Mouse (Mus musculus) MEL (cell line): ENCODE measurements around the gene Tlx2. TPM values are rescaled to one million over a fixed set of nuclear protein-coding genes. Genes with fewer than 3 reads are reported as not detected.

Source experiments
- DNase-seq: peaks from one replicate; pipeline ENCODE4 v3.0.0; 2011; ENCODE audit warnings: low read depth, low spot score
- H3K27ac ChIP-seq: 2 replicates; pipeline ENCODE4 v1.5.1; 2012; ENCODE audit warnings: low read depth, mild to moderate bottlenecking, control low read depth, low read length, moderate library complexity; ENCODE audit not compliant: control insufficient read depth
- H3K27me3 ChIP-seq, 2 experiments: fragments of 150-350 bp in 1 of 2; sonication (generic) in 1 of 2; 2 replicates each; pipeline ENCODE4 v1.6.1; 2012; ENCODE audit warnings: low read length in 2 of 2, mild to moderate bottlenecking in 2 of 2, improper control_type of control experiment in 1 of 2, moderate library complexity in 1 of 2; ENCODE audit not compliant: insufficient read depth in 2 of 2, control insufficient read depth in 1 of 2
- H3K36me3 ChIP-seq, 2 experiments: 2 replicates each; pipeline ENCODE4 v1.6.1; 2012 to 2014; ENCODE audit warnings: low read length in 2 of 2, improper control_type of control experiment in 1 of 2, inconsistent platforms in 1 of 2, mild to moderate bottlenecking in 1 of 2; ENCODE audit not compliant: insufficient read depth in 2 of 2, control insufficient read depth in 1 of 2
- H3K4me1 ChIP-seq, 2 experiments: fragments of 150-350 bp in 1 of 2; sonication (generic) in 1 of 2; 2 replicates each; pipeline ENCODE4 v1.6.1; 2012; ENCODE audit warnings: low read length in 2 of 2, improper control_type of control experiment in 1 of 2, mild to moderate bottlenecking in 1 of 2; ENCODE audit not compliant: insufficient read depth in 2 of 2, control insufficient read depth in 1 of 2
- H3K4me3 ChIP-seq, 2 experiments: fragments of 150-350 bp in 1 of 2; sonication (generic) in 1 of 2; 2 replicates each; pipeline ENCODE4 v1.5.1; 2012; ENCODE audit warnings: low read depth in 2 of 2, low read length in 2 of 2, mild to moderate bottlenecking in 2 of 2, moderate library complexity in 2 of 2, control low read depth in 1 of 2, improper control_type of control experiment in 1 of 2; ENCODE audit not compliant: control insufficient read depth in 1 of 2, insufficient read depth in 1 of 2
- H3K79me2 ChIP-seq: 2 replicates; pipeline ENCODE4 v1.6.1; 2012; ENCODE audit warnings: mild to moderate bottlenecking, low read length, moderate library complexity; ENCODE audit not compliant: control insufficient read depth, poor library complexity, insufficient read depth
- H3K9ac ChIP-seq: 2 replicates; pipeline ENCODE4 v1.6.1; 2012; ENCODE audit warnings: low read depth, mild to moderate bottlenecking, control low read depth, low read length, moderate library complexity; ENCODE audit not compliant: control insufficient read depth, poor library complexity, severe bottlenecking
- H3K9me3 ChIP-seq: fragments of 150-350 bp; sonication (generic); replicated peaks from 2 replicates; pipeline ENCODE4 v1.6.1; 2012; ENCODE audit warnings: mild to moderate bottlenecking, low read length, improper control_type of control experiment, moderate library complexity; ENCODE audit not compliant: insufficient read depth
- BHLHE40 ChIP-seq: IDR thresholded peaks from 2 replicates; pipeline ENCODE4 v1.6.1; 2012; ENCODE audit warnings: low read depth, mild to moderate bottlenecking, inconsistent platforms, low read length, improper control_type of control experiment, borderline replicate concordance
- CHD1 ChIP-seq: IDR thresholded peaks from 2 replicates; pipeline ENCODE4 v1.6.1; 2012; ENCODE audit warnings: low read depth, mild to moderate bottlenecking, inconsistent platforms, low read length, improper control_type of control experiment
- CHD2 ChIP-seq: IDR thresholded peaks from 2 replicates; pipeline ENCODE4 v1.6.1; 2011; ENCODE audit warnings: low read length, improper control_type of control experiment
- CTCF ChIP-seq, 3 experiments: IDR thresholded peaks in 2 of 3; conservative IDR thresholded peaks in 1 of 3; 2 replicates each; pipeline ENCODE4 v1.5.1; 2011 to 2012; ENCODE audit warnings: low read length in 3 of 3, low read depth in 2 of 3, mild to moderate bottlenecking in 2 of 3, improper control_type of control experiment in 1 of 3, inconsistent platforms in 1 of 3, mixed read lengths in 1 of 3, moderate library complexity in 1 of 3; ENCODE audit not compliant: control insufficient read depth in 1 of 3, insufficient read depth in 1 of 3, poor library complexity in 1 of 3, severe bottlenecking in 1 of 3
- ELF1 ChIP-seq: IDR thresholded peaks from 2 replicates; pipeline ENCODE4 v1.6.1; 2014; ENCODE audit warnings: low read depth, mild to moderate bottlenecking, inconsistent platforms, low read length, improper control_type of control experiment, moderate library complexity
- EP300 ChIP-seq, 2 experiments: IDR thresholded peaks; 2 replicates each; pipeline ENCODE4 v1.6.1; 2011; ENCODE audit warnings: improper control_type of control experiment in 2 of 2, low read length in 2 of 2, low read depth in 1 of 2, mild to moderate bottlenecking in 1 of 2
- ETS1 ChIP-seq: IDR thresholded peaks from 2 replicates; pipeline ENCODE4 v1.6.1; 2012; ENCODE audit warnings: low read depth, mild to moderate bottlenecking, inconsistent platforms, low read length, improper control_type of control experiment, moderate library complexity
- GATA1 ChIP-seq: IDR thresholded peaks from 2 replicates; pipeline ENCODE4 v1.6.1; 2011; ENCODE audit warnings: low read depth, low read length, improper control_type of control experiment
- HCFC1 ChIP-seq: IDR thresholded peaks from 2 replicates; pipeline ENCODE4 v1.6.1; 2012; ENCODE audit warnings: low read depth, mild to moderate bottlenecking, inconsistent platforms, low read length, improper control_type of control experiment, moderate library complexity
- JUND ChIP-seq: IDR thresholded peaks from 2 replicates; pipeline ENCODE4 v1.6.1; 2011; ENCODE audit warnings: low read depth, mild to moderate bottlenecking, improper control_type of control experiment, low read length
- KAT2A ChIP-seq: conservative IDR thresholded peaks from 2 replicates; pipeline ENCODE4 v1.6.1; 2012; ENCODE audit warnings: low read depth, low read length, improper control_type of control experiment, inconsistent platforms
- MAFK ChIP-seq: IDR thresholded peaks from 2 replicates; pipeline ENCODE4 v1.6.1; 2011; ENCODE audit warnings: low read depth, mild to moderate bottlenecking, low read length, improper control_type of control experiment, borderline replicate concordance
- MAX ChIP-seq: IDR thresholded peaks from 2 replicates; pipeline ENCODE4 v1.6.1; 2011; ENCODE audit warnings: low read length, improper control_type of control experiment
- MAZ ChIP-seq: IDR thresholded peaks from 2 replicates; pipeline ENCODE4 v1.6.1; 2012; ENCODE audit warnings: low read depth, mild to moderate bottlenecking, inconsistent platforms, low read length, improper control_type of control experiment
- MEF2A ChIP-seq: IDR thresholded peaks from 2 replicates; pipeline ENCODE4 v1.6.1; 2014; ENCODE audit warnings: low read depth, mild to moderate bottlenecking, inconsistent platforms, low read length, improper control_type of control experiment; ENCODE audit not compliant: poor library complexity, insufficient replicate concordance, severe bottlenecking; ENCODE audit errors: extremely low read depth
- MXI1 ChIP-seq: IDR thresholded peaks from 2 replicates; pipeline ENCODE4 v1.6.1; 2011; ENCODE audit warnings: mild to moderate bottlenecking, low read depth, low read length, improper control_type of control experiment
- MYC ChIP-seq: IDR thresholded peaks from 2 replicates; pipeline ENCODE4 v1.6.1; 2011; ENCODE audit warnings: low read depth, mild to moderate bottlenecking, low read length, improper control_type of control experiment, moderate library complexity
- NELFE ChIP-seq: IDR thresholded peaks from 2 replicates; pipeline ENCODE4 v1.6.1; 2011; ENCODE audit warnings: low read depth, low read length, improper control_type of control experiment
- NRF1 ChIP-seq: IDR thresholded peaks from 2 replicates; pipeline ENCODE4 v1.6.1; 2014; ENCODE audit warnings: low read depth, mild to moderate bottlenecking, inconsistent platforms, low read length, improper control_type of control experiment, moderate library complexity; ENCODE audit not compliant: poor library complexity, insufficient read depth, severe bottlenecking
- POLR2A ChIP-seq, 2 experiments: IDR thresholded peaks; 2 replicates each; pipeline ENCODE4 v1.6.1; 2011 to 2012; ENCODE audit warnings: low read length in 2 of 2, mild to moderate bottlenecking in 2 of 2, control low read depth in 1 of 2, improper control_type of control experiment in 1 of 2, low read depth in 1 of 2, moderate library complexity in 1 of 2; ENCODE audit not compliant: control insufficient read depth in 1 of 2, insufficient read depth in 1 of 2, poor library complexity in 1 of 2
- RCOR1 ChIP-seq: IDR thresholded peaks from 2 replicates; pipeline ENCODE4 v1.6.1; 2012; ENCODE audit warnings: low read depth, mild to moderate bottlenecking, inconsistent platforms, low read length, improper control_type of control experiment
- SIN3A ChIP-seq: IDR thresholded peaks from 2 replicates; pipeline ENCODE4 v1.6.1; 2012; ENCODE audit warnings: low read length, improper control_type of control experiment, inconsistent platforms
- SMC3 ChIP-seq: IDR thresholded peaks from 2 replicates; pipeline ENCODE4 v1.6.1; 2011; ENCODE audit warnings: low read depth, low read length, improper control_type of control experiment
- TBP ChIP-seq: IDR thresholded peaks from 2 replicates; pipeline ENCODE4 v1.8.0; 2011; ENCODE audit warnings: low read depth, low read length, improper control_type of control experiment
- TCF12 ChIP-seq: IDR thresholded peaks from 2 replicates; pipeline ENCODE4 v1.6.1; 2014; ENCODE audit warnings: low read depth, mild to moderate bottlenecking, inconsistent platforms, low read length, improper control_type of control experiment, moderate library complexity
- UBTF ChIP-seq: IDR thresholded peaks from 2 replicates; pipeline ENCODE4 v1.6.1; 2012; ENCODE audit warnings: low read depth, mild to moderate bottlenecking, inconsistent platforms, low read length, improper control_type of control experiment, moderate library complexity, borderline replicate concordance; ENCODE audit not compliant: insufficient read depth
- USF1 ChIP-seq: IDR thresholded peaks from 2 replicates; pipeline ENCODE4 v1.6.1; 2014; ENCODE audit warnings: low read depth, mild to moderate bottlenecking, inconsistent platforms, low read length, improper control_type of control experiment, moderate library complexity
- USF2 ChIP-seq, 2 experiments: IDR thresholded peaks; 2 replicates each; pipeline ENCODE4 v1.6.1; 2011 to 2012; ENCODE audit warnings: improper control_type of control experiment in 2 of 2, low read length in 2 of 2, borderline replicate concordance in 1 of 2, inconsistent platforms in 1 of 2, low read depth in 1 of 2, mild to moderate bottlenecking in 1 of 2; ENCODE audit not compliant: insufficient read depth in 1 of 2
- ZKSCAN1 ChIP-seq: IDR thresholded peaks from 2 replicates; pipeline ENCODE4 v1.6.1; 2012; ENCODE audit warnings: low read depth, mild to moderate bottlenecking, inconsistent platforms, low read length, improper control_type of control experiment, moderate library complexity
- ZMIZ1 ChIP-seq: IDR thresholded peaks from 2 replicates; pipeline ENCODE4 v1.6.1; 2012; ENCODE audit warnings: low read depth, mild to moderate bottlenecking, inconsistent platforms, low read length, improper control_type of control experiment, moderate library complexity
- ZNF384 ChIP-seq: IDR thresholded peaks from 2 replicates; pipeline ENCODE4 v1.6.1; 2012; ENCODE audit warnings: low read depth, mild to moderate bottlenecking, inconsistent platforms, low read length, improper control_type of control experiment
- polyA plus RNA-seq, 2 experiments: library from polyadenylated mRNA; stranded (reverse) in 1 of 2; unstranded in 1 of 2; fragments of >175 nt in 1 of 2; fragments of >200 nt in 1 of 2; gene quantifications; 2 replicates each; pipeline versions ENCODE4 v1.2.1 to v1.2.4; 2012; ENCODE audit warnings: low replicate concordance in 2 of 2, low read depth in 1 of 2; ENCODE audit not compliant: insufficient read length in 2 of 2, insufficient read depth in 1 of 2, missing spikeins in 1 of 2
- total RNA-seq: library from RNA; depleted of rRNA; stranded (reverse); fragments of 300-350 nt; gene quantifications from 2 replicates; pipeline ENCODE4 v1.2.3, GENCODE M21; 2012

The Tlx2 gene
- total and polyA plus RNA-seq, 3 experiments: not detected

DNA sequence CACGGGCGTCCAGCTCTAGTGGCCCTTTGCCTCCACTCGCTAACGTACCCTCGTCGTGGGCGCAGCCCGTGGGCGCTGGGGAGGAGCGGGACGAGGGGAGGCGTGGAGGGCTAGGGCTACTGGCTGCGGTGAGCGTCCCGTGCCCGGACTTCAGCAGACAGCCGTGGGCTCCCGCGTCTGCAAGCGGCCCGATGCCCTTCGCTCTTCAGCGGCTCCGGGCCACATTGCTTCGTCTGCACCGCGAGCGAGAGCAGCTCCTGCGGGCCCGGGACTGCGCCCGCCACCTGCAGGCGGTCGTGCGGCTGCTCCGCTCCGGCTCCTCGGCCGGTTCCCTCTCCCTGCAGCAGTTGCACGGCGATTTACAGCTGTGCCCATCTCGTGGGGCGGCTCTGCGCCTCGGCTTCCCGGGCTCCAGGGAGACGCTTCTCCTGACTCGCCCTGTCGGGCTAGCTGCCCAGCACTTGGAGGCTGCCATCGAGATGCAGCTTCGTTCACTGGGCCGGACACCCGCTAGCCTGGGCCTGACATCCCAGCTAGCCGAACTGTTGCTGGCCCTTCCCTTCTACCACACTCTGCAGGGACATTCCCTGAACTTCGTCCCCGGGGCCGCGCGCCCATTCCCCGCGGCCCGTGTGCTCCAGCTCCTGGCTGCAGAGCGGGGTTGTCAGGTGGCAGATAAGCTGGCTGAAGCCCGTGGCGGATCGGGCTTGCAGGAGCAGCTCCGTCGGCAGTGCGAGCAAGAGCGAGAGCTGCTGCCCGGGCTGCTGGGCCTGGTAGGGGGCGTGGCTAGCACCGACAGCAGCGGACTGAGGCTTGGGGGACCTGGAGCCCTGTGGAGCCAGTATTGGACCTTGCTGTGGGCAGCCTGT is 31.8 kb upstream of the Tlx2 start:
- peak; percentile 77 for DNase-seq
- peaks cover 1 to 8% of the 10 kb centered on the region in 2 experiments; a peak in 3 of 4 replicates for H3K36me3 ChIP-seq
- H3K4me1 ChIP-seq: peaks cover 0 to 7% of the 10 kb centered on the region in 2 experiments; a peak in 3 of 4 replicates
- TF ChIP-seq KAT2A: no peak
- TF ChIP-seq CHD2: no peak
- TF ChIP-seq UBTF: peak; percentile 23; the same call in 1 of the 2 replicates
- TF ChIP-seq HCFC1: 0 out of 2 replicates have a peak, but pooled peaks have one; percentile 25
- TF ChIP-seq USF1: no peak
- no peak for TF ChIP-seq ZMIZ1
- no peak for TF ChIP-seq ELF1
- TF ChIP-seq NELFE: no peak
- TF ChIP-seq MEF2A: no peak
- TF ChIP-seq NRF1: no peak
- no peak for TF ChIP-seq MAX
- no peak for TF ChIP-seq RCOR1
- no peak for TF ChIP-seq CHD1
- TF ChIP-seq MYC: no peak
- no peak for TF ChIP-seq TCF12
- TF ChIP-seq ZKSCAN1: no peak
- TF ChIP-seq JUND: no peak
- no peak for TF ChIP-seq EP300 (IDR thresholded peaks at IDR 0.05; ENCODE audit: low read depth in 1 of 2, low read length in 2 of 2)
- TF ChIP-seq MAFK: no peak
- peak in 2 of 3 experiments; percentile 26 to 49; a peak in 5 of 6 replicates for TF ChIP-seq CTCF (IDR thresholded peaks at IDR 0.05 in 2 of 3, conservative IDR thresholded peaks at IDR 0.05 in 1 of 3; ENCODE audit: control insufficient read depth in 1 of 3, insufficient read depth in 1 of 3, low read depth in 2 of 3, low read length in 3 of 3, poor library complexity in 1 of 3, severe bottlenecking in 1 of 3)
- TF ChIP-seq SMC3: 0 out of 2 replicates have a peak, but pooled peaks have one; percentile 15
- no peak for TF ChIP-seq BHLHE40
- no peak for TF ChIP-seq TBP
- TF ChIP-seq GATA1: no peak
- TF ChIP-seq ETS1: no peak
- peak in 1 of 2 experiments; percentile 19; a peak in 2 of 4 replicates for TF ChIP-seq POLR2A (IDR thresholded peaks at IDR 0.05; ENCODE audit: control insufficient read depth in 1 of 2, insufficient read depth in 1 of 2, low read depth in 1 of 2, low read length in 2 of 2, poor library complexity in 1 of 2)
- TF ChIP-seq MAZ: no peak
- 0 out of 2 replicates have a peak, but pooled peaks have one; percentile 3 for TF ChIP-seq MXI1
- TF ChIP-seq ZNF384: no peak
- no peak for TF ChIP-seq USF2 (IDR thresholded peaks at IDR 0.05; ENCODE audit: borderline replicate concordance in 1 of 2, insufficient read depth in 1 of 2, low read depth in 1 of 2, low read length in 2 of 2)
- no peak; the same call in 1 of the 2 replicates for TF ChIP-seq SIN3A
- H3K9ac ChIP-seq: peak overlapping the region; percentile 76
- no peaks in the 10 kb centered on the region for H3K27me3 ChIP-seq
- H3K79me2 ChIP-seq: peaks cover 12% of the 10 kb centered on the region
- peak overlapping the region; percentile 63 for H3K27ac ChIP-seq
- peak overlapping the region; percentile 66 for H3K4me3 ChIP-seq
- H3K9me3 ChIP-seq: no peaks in the 10 kb centered on the region
